Mouse (Mus musculus): ENCODE measurements at regions not wholly inside any gene's neighbourhood (a gene's known extent, or its start where the extent isn't known, plus 50 kb on each side); places are given as distances from the start of the nearest gene placed in this dataset.

- TF ChIP-seq CTCF (IDR thresholded peaks at IDR 0.05; ENCODE audit: extremely low read depth, insufficient read depth, low read length) (no peak), POLR2A (IDR thresholded peaks at IDR 0.05; ENCODE audit: extremely low read depth, insufficient read depth, low read length) (no peak)
Measured at GRCm38 (mm10) chr12:113355132-113355531, 134.2 kb upstream of the Adam6b start.
